Mouse (Mus musculus) adrenal gland, postnatal 0 days (tissue): ENCODE measurements around the gene Hnrnpu. TPM values are rescaled to one million over a fixed set of nuclear protein-coding genes. Genes with fewer than 3 reads are reported as not detected.

Source experiments
- microRNA-seq: library from miRNA; unstranded; fragments of <30 nt; microRNA quantifications from one replicate; pipeline ENCODE4, GENCODE M21; 2016; ENCODE audit warnings: borderline replicate concordance; ENCODE audit not compliant: insufficient number of aligned reads
- polyA plus RNA-seq: library from polyadenylated mRNA; unstranded; fragments of >200 nt; fragmentation: Nextera tagmentation; extraction: Ambion mirVana; gene quantifications from 2 replicates; pipeline ENCODE4 v1.2.1, GENCODE M21; 2015

Hnrnpu gene
- polyA plus RNA-seq, result 187 and 265 TPM in 2 replicates

GRCm38 (mm10) chr1:178337551-178338317 is at the start of gene Hnrnpu:
TSS of gene Hnrnpu (minus strand) at chr1:178337797.

GRCm38 (mm10) chr1:178318389-178319184 is 19.0 kb downstream of the Hnrnpu start, which contains the start of gene Cox20:
TSS of gene Cox20 (plus strand) at chr1:178319130.

Small RNA genes lying within 50 kb of the gene (microRNA-seq; reads per million reads assigned to microRNA genes)
- not detected for gene Gm27458

Other genes with a start within 250 kb of the Hnrnpu start
- 15.9 and 27.3 TPM in 2 replicates for gene Desi2, start 150.4 kb downstream of the Hnrnpu start, polyA plus RNA-seq
- 226 and 228 TPM in 2 replicates for gene Cox20, start 18.7 kb downstream of the Hnrnpu start, polyA plus RNA-seq
- gene Efcab2, start 68.3 kb upstream of the Hnrnpu start, polyA plus RNA-seq, result 7.6 and 12.2 TPM in 2 replicates
- gene Kif26b, start 191.3 kb upstream of the Hnrnpu start, polyA plus RNA-seq, result 3.1 and 5.8 TPM in 2 replicates